ENCODE assay signal across 36 mouse cellular contexts in genomic region chr14:34471591-34471990, GRCm38 (mm10). TPM values are rescaled to one million over a fixed set of nuclear protein-coding genes. Genes with fewer than 3 reads are reported as not detected.
DNase-seq lines count a peak whose midpoint lies in the region; ATAC-seq and TF ChIP-seq lines count a peak whose summit lies in the region.
"Had no signal": no experiment of that assay in that cellular context is flagged by ENCODE, and none has a peak within 500 bp of the region (broad histone marks: within the 10 kb centered on the region; RNA-seq: fewer than 3 reads in every experiment).

No protein-coding gene starts in this region.

- TF ChIP-seq RAD21 in MEL (IDR thresholded peaks at IDR 0.05; ENCODE audit: low read depth, low read length): no peak

- TF ChIP-seq CTCF in liver, adult 2 months (IDR thresholded peaks at IDR 0.05; ENCODE audit: low read depth, low read length): no peak
- TF ChIP-seq CTCF in MEL (IDR thresholded peaks at IDR 0.05 in 2 of 3, conservative IDR thresholded peaks at IDR 0.05 in 1 of 3; ENCODE audit: control insufficient read depth in 1 of 3, insufficient read depth in 1 of 3, low read depth in 2 of 3, low read length in 3 of 3, poor library complexity in 1 of 3, severe bottlenecking in 1 of 3): no peak

- peaks cover 11% of the 10 kb centered on the region for H3K4me1 ChIP-seq in liver, adult 2 months (ENCODE audit: control insufficient read depth, insufficient read depth, low read length)
- H3K4me1 ChIP-seq in liver, embryonic 12.5 days: no peaks in the 10 kb centered on the region
- no peaks in the 10 kb centered on the region for H3K4me1 ChIP-seq in MEL (ENCODE audit: control insufficient read depth in 1 of 2, insufficient read depth in 2 of 2, low read length in 2 of 2)
- H3K4me1 ChIP-seq: megakaryocyte, embryonic 14.5 days; midbrain, embryonic 12.5 days had no signal

- peaks cover 15% of the 10 kb centered on the region; the same call in 1 of the 2 replicates for H3K79me2 ChIP-seq in liver, adult 2 months (ENCODE audit: control insufficient read depth, insufficient read depth, low read length)
- H3K79me2 ChIP-seq in MEL (ENCODE audit: control insufficient read depth, insufficient read depth, low read length, poor library complexity): no peaks in the 10 kb centered on the region

- no peak for TF ChIP-seq POLR2A in liver, adult 2 months (IDR thresholded peaks at IDR 0.05; ENCODE audit: extremely low read depth, insufficient read depth, low read length)
- TF ChIP-seq POLR2A in MEL (IDR thresholded peaks at IDR 0.05; ENCODE audit: control insufficient read depth in 1 of 2, insufficient read depth in 1 of 2, low read depth in 1 of 2, low read length in 2 of 2, poor library complexity in 1 of 2): no peak

- no peak for ATAC-seq in liver, embryonic 12.5 days
- ATAC-seq in frontal cortex, adult (ENCODE audit: low TSS enrichment): no peak
- ATAC-seq: CD4-positive, CD25-positive, alpha-beta regulatory T cell, adult 4 months; forebrain, embryonic 15.5 days; hindbrain, embryonic 16.5 days; lung, postnatal 0 days had no signal

- peak; percentile 5 for DNase-seq in adrenal gland, postnatal 25 days
- DNase-seq in adrenal gland, postnatal 4 days (ENCODE audit: low spot score in 2 of 2): no peak
- DNase-seq in liver, adult 2 months (ENCODE audit: extremely low read depth, low read depth, low spot score): peak; percentile 81
- DNase-seq in MEL (ENCODE audit: low read depth, low spot score): peak; percentile 11
- no peak for DNase-seq in B cell, adult 2 months
- DNase-seq: cerebellum, adult 18-20 months; cerebellum, postnatal 10 days; kidney, adult 9 months; kidney, postnatal 10 days; layer of hippocampus, postnatal 36 days; left cerebral cortex, postnatal 4 days; lung, adult 18-20 months; lung, postnatal 4 days; right cerebral cortex, postnatal 25 days; thymus, postnatal 36 days had no signal

- H3K9ac ChIP-seq in liver, adult 2 months (ENCODE audit: low read depth, low read length): no peak overlapping the region
- H3K9ac ChIP-seq in liver, embryonic 12.5 days: no peak overlapping the region
- H3K9ac ChIP-seq in MEL (ENCODE audit: control insufficient read depth, low read depth, low read length, poor library complexity, severe bottlenecking): no peak overlapping the region
- H3K9ac ChIP-seq: embryonic facial prominence, embryonic 13.5 days; forebrain, embryonic 15.5 days; midbrain, embryonic 12.5 days; stomach, embryonic 15.5 days had no signal

- H3K4me3 ChIP-seq in liver, adult 2 months (ENCODE audit: insufficient read depth, low read depth, low read length): no peak overlapping the region
- H3K4me3 ChIP-seq in liver, embryonic 12.5 days: no peak overlapping the region
- no peak overlapping the region for H3K4me3 ChIP-seq in MEL (ENCODE audit: control insufficient read depth in 1 of 2, insufficient read depth in 1 of 2, low read depth in 2 of 2, low read length in 2 of 2)
- H3K4me3 ChIP-seq: embryonic facial prominence, embryonic 13.5 days; forebrain, embryonic 10.5 days; forebrain, embryonic 15.5 days; megakaryocyte, embryonic 14.5 days; midbrain, embryonic 12.5 days; stomach, embryonic 15.5 days had no signal

- H3K36me3 ChIP-seq in liver, adult 2 months (ENCODE audit: control insufficient read depth, insufficient read depth, low read length): no peaks in the 10 kb centered on the region
- no peaks in the 10 kb centered on the region for H3K36me3 ChIP-seq in liver, embryonic 12.5 days
- peaks cover 0 to 2% of the 10 kb centered on the region in 2 experiments; a peak in 1 of 4 replicates for H3K36me3 ChIP-seq in MEL (ENCODE audit: control insufficient read depth in 1 of 2, insufficient read depth in 2 of 2, low read length in 2 of 2)
- H3K36me3 ChIP-seq: embryonic facial prominence, embryonic 13.5 days; forebrain, embryonic 10.5 days; forebrain, embryonic 15.5 days; midbrain, embryonic 12.5 days; stomach, embryonic 15.5 days had no signal

- no peaks in the 10 kb centered on the region for H3K27me3 ChIP-seq in liver, adult 2 months (ENCODE audit: control insufficient read depth, insufficient read depth, low read length)
- no peaks in the 10 kb centered on the region for H3K27me3 ChIP-seq in liver, embryonic 12.5 days (replicated peaks)
- H3K27me3 ChIP-seq in MEL (ENCODE audit: control insufficient read depth in 1 of 2, insufficient read depth in 2 of 2, low read length in 2 of 2): no peaks in the 10 kb centered on the region; a peak in 1 of 4 replicates
- H3K27me3 ChIP-seq: embryonic facial prominence, embryonic 13.5 days; forebrain, embryonic 15.5 days; megakaryocyte, embryonic 14.5 days; midbrain, embryonic 12.5 days; stomach, embryonic 15.5 days had no signal

- no peak overlapping the region for H3K27ac ChIP-seq in liver, adult 2 months (replicated peaks; ENCODE audit: insufficient read depth, low read depth, low read length)
- H3K27ac ChIP-seq in liver, embryonic 12.5 days: no peak overlapping the region
- no peak overlapping the region for H3K27ac ChIP-seq in MEL (ENCODE audit: control insufficient read depth, low read depth, low read length)
- H3K27ac ChIP-seq: embryonic facial prominence, embryonic 13.5 days; forebrain, embryonic 10.5 days; forebrain, embryonic 15.5 days; midbrain, embryonic 12.5 days; stomach, embryonic 15.5 days had no signal

- no peak for TF ChIP-seq EP300 in MEL (IDR thresholded peaks at IDR 0.05; ENCODE audit: low read depth in 1 of 2, low read length in 2 of 2)

- no peaks in the 10 kb centered on the region for H3K9me3 ChIP-seq in liver, embryonic 12.5 days (replicated peaks)
- H3K9me3 ChIP-seq in MEL (replicated peaks; ENCODE audit: insufficient read depth, low read length): no peaks in the 10 kb centered on the region
- H3K9me3 ChIP-seq: embryonic facial prominence, embryonic 13.5 days; forebrain, embryonic 10.5 days; forebrain, embryonic 15.5 days; megakaryocyte, embryonic 14.5 days; midbrain, embryonic 12.5 days; stomach, embryonic 15.5 days had no signal

- no peak overlapping the region for H3K4me2 ChIP-seq in liver, embryonic 12.5 days
- H3K4me2 ChIP-seq: embryonic facial prominence, embryonic 13.5 days; forebrain, embryonic 15.5 days; liver, embryonic 11.5 days; midbrain, embryonic 12.5 days; stomach, embryonic 15.5 days had no signal

TF ChIP-seq in MEL, 35 proteins besides CTCF, POLR2A, EP300 and RAD21:
- no peak for TF ChIP-seq ZC3H11A (IDR thresholded peaks at IDR 0.05; ENCODE audit: low read depth, low read length)
- TF ChIP-seq JUND (IDR thresholded peaks at IDR 0.05; ENCODE audit: low read depth, low read length): no peak
- TF ChIP-seq SIN3A (IDR thresholded peaks at IDR 0.05; ENCODE audit: low read length): no peak
- TF ChIP-seq TBP (IDR thresholded peaks at IDR 0.05; ENCODE audit: low read depth, low read length): no peak
- TF ChIP-seq ELF1 (IDR thresholded peaks at IDR 0.05; ENCODE audit: low read depth, low read length): no peak
- no peak for TF ChIP-seq MXI1 (IDR thresholded peaks at IDR 0.05; ENCODE audit: low read depth, low read length)
- TF ChIP-seq MAX (IDR thresholded peaks at IDR 0.05; ENCODE audit: low read length): no peak
- TF ChIP-seq MYC (IDR thresholded peaks at IDR 0.05; ENCODE audit: low read depth, low read length): no peak
- TF ChIP-seq UBTF (IDR thresholded peaks at IDR 0.05; ENCODE audit: borderline replicate concordance, insufficient read depth, low read depth, low read length): no peak
- TF ChIP-seq TCF12 (IDR thresholded peaks at IDR 0.05; ENCODE audit: low read depth, low read length): no peak
- no peak for TF ChIP-seq CHD2 (IDR thresholded peaks at IDR 0.05; ENCODE audit: low read length)
- no peak for TF ChIP-seq NELFE (IDR thresholded peaks at IDR 0.05; ENCODE audit: low read depth, low read length)
- TF ChIP-seq SMC3 (IDR thresholded peaks at IDR 0.05; ENCODE audit: low read depth, low read length): no peak
- no peak for TF ChIP-seq TAL1 (IDR thresholded peaks at IDR 0.05; ENCODE audit: low read length)
- no peak for TF ChIP-seq MAZ (IDR thresholded peaks at IDR 0.05; ENCODE audit: low read depth, low read length)
- no peak for TF ChIP-seq ZNF384 (IDR thresholded peaks at IDR 0.05; ENCODE audit: low read depth, low read length)
- no peak for TF ChIP-seq CHD1 (IDR thresholded peaks at IDR 0.05; ENCODE audit: low read depth, low read length)

RNA-seq across cellular contexts. Expression of gene Bmpr1a, which starts 31.6 kb away (rescaled TPM):
- total RNA-seq in adrenal gland, postnatal 25 days (2021): 64.7 and 73.0 TPM in 2 replicates
- total RNA-seq in adrenal gland, postnatal 4 days (2021): 10 to 100 TPM; 79.7 to 81.9 TPM
- total RNA-seq in liver, adult 2 months (2014; rRNA removed): 20.4 and 23.7 TPM in 2 replicates
- 4.2 and 4.5 TPM in 2 replicates for polyA plus RNA-seq in liver, adult 2 months (2012; rRNA removed)
- polyA plus RNA-seq in liver, embryonic 12.5 days (2016; fragmentation: Nextera tagmentation; extraction: Ambion mirVana): 8.6 and 8.8 TPM in 2 replicates
- total RNA-seq in MEL (2012; rRNA removed): 3.1 and 3.6 TPM in 2 replicates
- 1 to 10 TPM in 1 of 2 experiments, not detected in 1; 3.1 TPM for polyA plus RNA-seq in MEL (2012; ENCODE audit: insufficient read depth in 1 of 2, insufficient read length in 2 of 2, low read depth in 1 of 2, low replicate concordance in 2 of 2, missing spikeins in 1 of 2)

RNA-seq across cellular contexts. Expression of gene 9230112D13Rik, which starts 51.0 kb away (rescaled TPM):
- total RNA-seq in adrenal gland, postnatal 25 days (2021): not detected in 2 replicates
- not detected for total RNA-seq in adrenal gland, postnatal 4 days (2021)
- total RNA-seq in liver, adult 2 months (2014; rRNA removed): not detected in 2 replicates
- not detected in 2 replicates for polyA plus RNA-seq in liver, adult 2 months (2012; rRNA removed)
- polyA plus RNA-seq in liver, embryonic 12.5 days (2016; fragmentation: Nextera tagmentation; extraction: Ambion mirVana): not detected in 2 replicates
- total RNA-seq in MEL (2012; rRNA removed): not detected in 2 replicates
- not detected for polyA plus RNA-seq in MEL (2012; ENCODE audit: insufficient read depth in 1 of 2, insufficient read length in 2 of 2, low read depth in 1 of 2, low replicate concordance in 2 of 2, missing spikeins in 1 of 2)
- total RNA-seq: common myeloid progenitor, adult 5-6 weeks; gastrocnemius, adult 8-10 months; heart, adult 8-10 months; heart, postnatal 25 days; layer of hippocampus, postnatal 36 days; left cerebral cortex, postnatal 4 days; neutrophil, adult 5-6 weeks had no signal
- polyA plus RNA-seq: CD4-positive, CD25-positive, alpha-beta regulatory T cell, adult 4 months; embryonic facial prominence, embryonic 13.5 days; forebrain, embryonic 10.5 days; forebrain, embryonic 15.5 days; heart, embryonic 14.5 days; hindbrain, embryonic 11.5 days; hindbrain, embryonic 16.5 days; intestine, embryonic 14.5 days; large intestine, adult 2 months; liver, embryonic 11.5 days; lung, postnatal 0 days; midbrain, embryonic 12.5 days; stomach, embryonic 15.5 days had no signal

Comparison
In these comparisons a context has a peak if more than half of its experiments do, and no peak if none do; other contexts are left out.
1. DNase-seq: peak in adrenal gland, postnatal 25 days (single experiment), liver, adult 2 months (single experiment) and MEL (single experiment); none in adrenal gland, postnatal 4 days (0 of 2) and B cell, adult 2 months (0 of 2).